In genomic region chr14:16897747-16898544, GRCm38 (mm10) we compare ENCODE assay signal across 13 mouse cellular contexts.
DNase-seq lines count a peak whose midpoint lies in the region; ATAC-seq and TF ChIP-seq lines count a peak whose summit lies in the region.
"Had no signal": no experiment of that assay in that cellular context is flagged by ENCODE, and none has a peak within 500 bp of the region (broad histone marks: within the 10 kb centered on the region; RNA-seq: fewer than 3 reads in every experiment).

No protein-coding gene starts in this region.

- no peaks in the 10 kb centered on the region for H3K36me3 ChIP-seq in lung, embryonic 14.5 days (ENCODE audit: insufficient read depth)
- H3K36me3 ChIP-seq in hindbrain, embryonic 14.5 days (replicated peaks; ENCODE audit: control insufficient read depth, insufficient read depth), result no peaks in the 10 kb centered on the region
- H3K36me3 ChIP-seq: heart, embryonic 13.5 days; liver, embryonic 15.5 days had no signal

- no peak overlapping the region for H3K9ac ChIP-seq in lung, embryonic 14.5 days
- H3K9ac ChIP-seq in hindbrain, embryonic 14.5 days, result no peak overlapping the region
- H3K9ac ChIP-seq: heart, embryonic 13.5 days; liver, embryonic 15.5 days had no signal

- H3K4me2 ChIP-seq in lung, embryonic 14.5 days, result no peak overlapping the region
- no peak overlapping the region for H3K4me2 ChIP-seq in hindbrain, embryonic 14.5 days (replicated peaks)
- H3K4me2 ChIP-seq: heart, embryonic 13.5 days; liver, embryonic 15.5 days had no signal

- peak; percentile 74 for DNase-seq in lung, embryonic 14.5 days
- no peak for DNase-seq in lung, adult 2 months
- peak; percentile 12 for DNase-seq in embryo, embryonic 9.5 days (ENCODE audit: extremely low spot score)
- DNase-seq in hindbrain, embryonic 14.5 days (ENCODE audit: low spot score), result no peak
- DNase-seq in retina, postnatal 1 day, result peak; percentile 25
- DNase-seq in ovary, postnatal 36 days (ENCODE audit: low spot score), result no peak
- DNase-seq in layer of hippocampus, adult 2 months (ENCODE audit: low spot score in 2 of 2), result no peak
- DNase-seq: adrenal gland, postnatal 36 days; cerebellum, adult 9-10 months; gastrocnemius, postnatal 10 days; thymus, postnatal 14 days had no signal

- 23% methylated on average over 3 of the region's 3 CpGs for WGBS in lung, embryonic 14.5 days
- whole genome bisulfite sequencing in lung, adult 2 months, result 58% methylated on average over 3 of the region's 3 CpGs
- 24% methylated on average over 3 of the region's 3 CpGs for WGBS in hindbrain, embryonic 14.5 days

- TF ChIP-seq POLR2A in lung, adult 2 months (IDR thresholded peaks at IDR 0.05; ENCODE audit: borderline replicate concordance, extremely low read depth, low read depth, low read length), result no peak

- peak; percentile 89; the same call in 1 of the 2 replicates for ATAC-seq in lung, embryonic 14.5 days (ENCODE audit: insufficient read depth)
- peak; percentile 52; the same call in 1 of the 2 replicates for ATAC-seq in hindbrain, embryonic 14.5 days (ENCODE audit: low FRiP score)

- H3K27ac ChIP-seq in lung, embryonic 14.5 days (ENCODE audit: low read depth), result peak overlapping the region; percentile 38
- H3K27ac ChIP-seq in hindbrain, embryonic 14.5 days, result no peak overlapping the region
- no peak overlapping the region for H3K27ac ChIP-seq in layer of hippocampus, adult 2 months
- H3K27ac ChIP-seq: heart, embryonic 13.5 days; liver, embryonic 15.5 days had no signal

- TF ChIP-seq CTCF in lung, embryonic 14.5 days (IDR thresholded peaks at IDR 0.05; ENCODE audit: low read depth), result no peak
- TF ChIP-seq CTCF in lung, adult 2 months (IDR thresholded peaks at IDR 0.05; ENCODE audit: insufficient read depth, low read length), result no peak
- TF ChIP-seq CTCF in layer of hippocampus, adult 2 months (conservative IDR thresholded peaks at IDR 0.05), result no peak

- no peaks in the 10 kb centered on the region for H3K9me3 ChIP-seq in lung, embryonic 14.5 days (ENCODE audit: low read depth, low read length)
- no peaks in the 10 kb centered on the region for H3K9me3 ChIP-seq in hindbrain, embryonic 14.5 days (ENCODE audit: control insufficient read depth, low read length)
- H3K9me3 ChIP-seq: heart, embryonic 13.5 days; liver, embryonic 15.5 days had no signal

- H3K4me1 ChIP-seq in lung, embryonic 14.5 days (ENCODE audit: insufficient read depth), result 0 out of 2 replicates have a peak, but pooled peaks cover 3% of the 10 kb centered on the region
- no peaks in the 10 kb centered on the region for H3K4me1 ChIP-seq in lung, adult 2 months (ENCODE audit: control insufficient read depth, insufficient read depth, low read length)
- 0 out of 2 replicates have a peak, but pooled peaks cover 10% of the 10 kb centered on the region for H3K4me1 ChIP-seq in hindbrain, embryonic 14.5 days (replicated peaks; ENCODE audit: control insufficient read depth, insufficient read depth, low read length)
- H3K4me1 ChIP-seq: heart, embryonic 13.5 days; liver, embryonic 15.5 days had no signal

- H3K27me3 ChIP-seq in lung, embryonic 14.5 days (ENCODE audit: insufficient read depth, low read length), result no peaks in the 10 kb centered on the region
- H3K27me3 ChIP-seq in hindbrain, embryonic 14.5 days (ENCODE audit: control insufficient read depth, insufficient read depth, low read length), result no peaks in the 10 kb centered on the region
- H3K27me3 ChIP-seq: heart, embryonic 13.5 days; liver, embryonic 15.5 days had no signal

- H3K4me3 ChIP-seq in lung, embryonic 14.5 days (ENCODE audit: low read depth, low read length), result no peak overlapping the region
- no peak overlapping the region for H3K4me3 ChIP-seq in lung, adult 2 months (replicated peaks; ENCODE audit: extremely low read depth, low read depth, low read length)
- no peak overlapping the region for H3K4me3 ChIP-seq in hindbrain, embryonic 14.5 days (replicated peaks; ENCODE audit: low read length)
- no peak overlapping the region for H3K4me3 ChIP-seq in layer of hippocampus, adult 2 months
- H3K4me3 ChIP-seq: heart, embryonic 13.5 days; liver, embryonic 15.5 days had no signal

Comparison
In these comparisons a context has a peak if more than half of its experiments do, and no peak if none do; other contexts are left out.
1. DNase-seq: peak in lung, embryonic 14.5 days (single experiment), embryo, embryonic 9.5 days (single experiment) and retina, postnatal 1 day (single experiment); none in lung, adult 2 months (single experiment), hindbrain, embryonic 14.5 days (single experiment), ovary, postnatal 36 days (single experiment) and layer of hippocampus, adult 2 months (0 of 2).